Mouse (Mus musculus) cerebellum, adult 2 months (tissue): ENCODE measurements around the gene Ins2.

ENCODE experiments used
- CTCF ChIP-seq: fragments of 200-500 bp; IDR thresholded peaks from 2 replicates; pipeline ENCODE4 v1.5.1; 2011; ENCODE audit warnings: low read depth, mild to moderate bottlenecking, control low read depth, low read length, moderate library complexity, borderline replicate concordance; ENCODE audit not compliant: insufficient read depth
- POLR2A ChIP-seq: fragments of 200-500 bp; IDR thresholded peaks from 2 replicates; pipeline ENCODE4 v1.6.1; 2011; ENCODE audit warnings: low read length, control low read depth, borderline replicate concordance; ENCODE audit not compliant: insufficient read depth

GRCm38 (mm10) chr7:142636178-142636577 lies 107.0 kb downstream of the Ins2 start:
- TF ChIP-seq POLR2A (no peak), CTCF (no peak)
